In the genomic region with DNA sequence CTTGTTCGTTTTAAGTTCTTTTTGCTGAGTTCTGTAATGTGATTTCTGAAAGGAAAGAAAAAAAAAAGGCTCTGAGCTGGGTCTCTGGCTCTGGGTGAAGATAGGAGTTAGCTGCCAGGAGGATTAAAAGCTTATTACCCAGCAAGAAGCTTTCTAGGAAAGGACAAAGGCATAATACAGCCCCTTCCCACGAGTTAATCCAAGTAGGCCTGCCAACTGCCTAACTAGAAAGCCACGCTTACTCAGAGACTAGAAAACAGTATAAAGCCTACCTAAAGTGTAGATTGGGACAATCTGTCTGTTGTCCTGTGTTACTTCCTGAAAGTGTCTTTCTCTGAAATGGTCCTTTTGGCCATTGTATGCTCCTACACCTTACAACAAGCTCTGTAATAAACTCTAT, we compare ENCODE assay signal across 15 mouse cellular contexts.
"Had no signal": no experiment of that assay in that cellular context is flagged by ENCODE, and none has a peak within 500 bp of the region (broad histone marks: within the 10 kb centered on the region; RNA-seq: fewer than 3 reads in every experiment).

No protein-coding gene starts in this region.

- H3K4me1 ChIP-seq: kidney, embryonic 15.5 days; limb, embryonic 13.5 days; neural tube, embryonic 12.5 days had no signal

- H3K4me3 ChIP-seq: kidney, embryonic 15.5 days; limb, embryonic 13.5 days; myocyte; neural tube, embryonic 12.5 days had no signal

- DNase-seq: kidney, adult 2 months; kidney, postnatal 14 days; left cerebral cortex, postnatal 4 days; lung, adult 18-20 months; lung, postnatal 10 days; lung, postnatal 4 days; right cerebral cortex, adult 18-20 months; thymus, adult 18-20 months; thymus, postnatal 36 days had no signal

- H3K9ac ChIP-seq: kidney, embryonic 15.5 days; limb, embryonic 13.5 days; liver, embryonic 14.5 days; neural tube, embryonic 12.5 days had no signal

- H3K27me3 ChIP-seq: kidney, embryonic 15.5 days; limb, embryonic 13.5 days; neural tube, embryonic 12.5 days had no signal

- ATAC-seq: intestine, embryonic 16.5 days had no signal

- H3K4me2 ChIP-seq: kidney, embryonic 15.5 days; limb, embryonic 13.5 days; neural tube, embryonic 12.5 days had no signal

- H3K9me3 ChIP-seq: kidney, embryonic 15.5 days; limb, embryonic 13.5 days; neural tube, embryonic 12.5 days had no signal

- H3K27ac ChIP-seq: kidney, embryonic 15.5 days; limb, embryonic 13.5 days; liver, embryonic 14.5 days; neural tube, embryonic 12.5 days had no signal

- H3K36me3 ChIP-seq: kidney, embryonic 15.5 days; limb, embryonic 13.5 days; neural tube, embryonic 12.5 days had no signal
